Mouse (Mus musculus) E14TG2a.4 (cell line): Measurements from ENCODE around the gene Pfdn5.

Source experiments
- CTCF ChIP-seq: conservative IDR thresholded peaks from 2 replicates; pipeline ENCODE4 v1.5.1; 2014; ENCODE audit warnings: low read length
- POU5F1 ChIP-seq: IDR thresholded peaks from 2 replicates; pipeline ENCODE4 v1.6.1; 2014; ENCODE audit warnings: low read length, borderline replicate concordance

DNA sequence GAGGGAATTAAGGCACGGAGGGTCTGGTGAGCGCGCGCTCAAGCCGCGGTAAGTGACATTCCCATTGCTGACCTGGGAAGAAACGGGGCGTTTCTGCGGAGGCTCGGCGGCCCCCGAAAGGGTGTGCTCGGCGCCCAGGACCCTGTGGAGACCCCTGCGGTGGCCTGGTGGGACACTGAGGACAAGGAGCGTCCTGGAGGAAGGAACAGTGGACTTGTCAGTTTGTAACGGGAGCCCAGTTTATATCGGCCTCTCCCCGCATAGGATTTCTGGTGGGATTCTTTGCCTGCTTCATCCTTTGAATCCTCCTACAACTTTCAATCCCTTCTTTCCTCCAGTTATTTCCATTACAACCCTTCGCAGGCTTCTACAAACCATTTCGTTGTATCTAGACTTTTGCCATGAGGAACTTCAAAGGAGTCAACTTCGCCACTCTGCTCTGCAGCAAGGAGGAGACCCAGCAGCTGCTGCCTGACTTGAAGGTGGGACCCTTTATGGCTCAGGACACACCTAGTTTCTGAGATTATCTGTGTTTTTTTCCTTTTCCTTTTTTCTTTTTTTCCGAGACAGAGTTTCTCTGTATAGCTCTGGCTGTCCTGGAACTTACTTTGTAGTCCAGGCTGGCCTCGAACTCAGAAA lies 29.4 kb upstream of the Pfdn5 start:
- TF ChIP-seq CTCF (no peak), POU5F1 (no peak)
